Mouse (Mus musculus) kidney, adult 9 months (tissue): ENCODE results near the gene Cadps.
A peak's percentile ranks its signal among the peaks of the same experiment; 100 is the strongest.
"Not testable (repeated sequence)": the region's sequence is repeated elsewhere in the genome, so short reads cannot be mapped to it uniquely, and the experiment has no call there.

Source experiments
- DNase-seq: peaks from one replicate; pipeline ENCODE4 v3.0.0; 2022

The Cadps gene

DNA sequence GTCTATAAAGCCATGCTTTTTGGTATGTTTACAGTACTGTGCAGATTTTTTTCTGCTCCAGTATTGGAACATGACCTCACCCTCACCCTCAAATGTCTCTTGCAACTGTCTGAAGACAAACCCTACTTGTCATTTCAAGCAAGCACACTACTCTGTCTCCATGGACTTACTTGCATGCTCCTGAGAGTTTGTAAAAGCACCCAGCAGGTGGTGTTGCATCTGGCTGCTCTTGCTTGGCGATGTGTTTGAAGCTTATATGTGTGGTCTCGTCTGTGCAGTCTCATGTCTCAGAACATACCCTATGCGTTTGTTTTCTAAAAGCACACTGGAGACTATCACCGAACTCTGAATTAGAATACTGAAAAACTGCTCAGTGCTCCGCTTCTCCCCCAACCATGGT is 241.2 kb downstream of the Cadps start:
- no peak for DNase-seq

DNA sequence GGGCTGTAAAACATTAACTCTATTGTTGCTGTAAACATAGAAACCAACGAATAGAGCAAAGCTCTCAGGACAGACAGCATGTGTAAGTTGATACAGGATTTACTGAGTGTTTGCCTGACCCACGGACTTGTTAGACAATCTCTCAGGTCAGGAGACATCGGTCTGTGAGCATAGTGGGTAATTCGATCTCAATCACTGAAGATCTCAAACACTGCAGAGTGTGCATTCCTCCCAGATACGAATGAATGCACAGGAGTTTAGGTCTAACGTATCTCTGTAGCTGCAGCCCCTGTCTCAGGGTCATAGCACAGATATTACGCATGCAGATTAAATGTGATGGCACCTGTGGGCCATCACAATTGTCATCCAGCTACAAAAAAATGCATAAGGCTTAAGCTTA is 242.1 kb downstream of the Cadps start:
- DNase-seq: no peak

- no peak for DNase-seq
Measured at GRCm38 (mm10) chr14:12578156-12578555, 244.7 kb downstream of the Cadps start.

DNA sequence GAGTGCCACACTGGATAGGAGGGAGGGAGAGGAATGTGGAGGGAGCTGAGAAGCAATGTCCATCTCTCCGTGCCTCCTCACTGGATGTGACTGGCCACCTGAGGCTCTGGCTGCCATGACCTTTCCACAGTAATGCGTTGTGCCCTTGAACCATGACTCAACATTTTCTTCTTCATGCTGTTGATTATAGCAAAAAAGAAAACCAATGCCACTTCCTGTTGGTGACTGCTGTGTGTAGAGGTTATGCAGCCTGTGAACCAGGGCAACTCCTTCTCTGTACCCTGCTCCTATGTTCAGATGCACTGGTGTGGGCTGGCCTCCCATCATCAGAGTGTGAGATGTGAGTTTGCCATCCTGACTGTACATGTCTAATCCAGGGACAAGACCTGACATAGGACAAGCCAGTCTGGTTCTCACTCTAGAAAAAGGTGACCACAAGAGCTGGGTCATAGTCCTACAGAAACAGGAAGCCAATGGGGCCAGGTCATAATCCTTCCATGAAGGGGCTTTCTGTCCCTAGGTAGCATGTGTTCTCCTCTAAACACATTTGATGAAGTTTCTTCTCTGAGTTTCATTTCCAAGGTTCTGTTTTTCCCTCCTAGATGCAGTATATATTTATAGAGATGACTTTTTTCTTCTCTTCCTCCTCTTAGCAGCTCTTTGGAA is 245.3 kb downstream of the Cadps start:
- DNase-seq: no peak

DNA sequence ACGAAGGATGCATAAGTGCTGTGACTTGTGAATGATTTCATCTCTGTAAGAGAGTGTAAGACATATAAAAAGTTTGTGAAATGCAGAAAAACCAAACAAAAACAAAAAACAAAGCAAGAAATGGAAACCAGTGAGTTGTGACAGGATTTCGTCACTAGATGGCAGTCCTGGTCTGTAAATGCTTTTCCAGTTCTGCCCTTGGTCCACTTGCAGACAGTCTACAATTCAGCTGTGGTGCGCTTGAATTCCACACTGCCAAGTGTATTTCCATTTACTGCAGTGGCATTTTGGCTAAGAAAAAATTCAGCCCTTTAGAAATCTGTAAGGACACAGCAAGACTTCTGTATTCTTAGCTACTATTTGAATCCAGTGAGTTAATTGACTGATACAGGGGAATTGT is 247.8 kb downstream of the Cadps start:
- peak; percentile 35 for DNase-seq

GRCm38 (mm10) chr14:12574336-12574735 is 248.5 kb downstream of the Cadps start:
- no peak for DNase-seq

DNA sequence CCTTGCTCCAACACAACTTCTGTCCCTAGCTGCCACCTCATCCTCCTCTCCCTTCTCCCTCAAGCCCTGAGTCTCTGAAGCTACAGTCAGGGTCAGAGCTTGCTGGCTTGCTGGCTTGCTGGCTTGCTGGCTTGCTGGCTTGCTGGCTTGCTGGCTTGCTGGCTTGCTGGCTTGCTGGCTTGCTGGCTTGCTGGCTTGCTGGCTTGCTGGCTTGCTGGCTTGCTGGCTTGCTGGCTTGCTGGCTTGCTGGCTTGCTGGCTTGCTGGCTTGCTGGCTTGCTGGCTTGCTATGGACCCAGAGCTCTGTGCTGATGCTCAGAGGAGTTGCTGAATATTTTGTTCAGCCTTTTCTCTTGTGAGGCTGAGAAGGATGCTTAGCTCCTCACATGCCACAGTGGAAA is 261.1 kb downstream of the Cadps start:
- DNase-seq: not testable (repeated sequence)

DNA sequence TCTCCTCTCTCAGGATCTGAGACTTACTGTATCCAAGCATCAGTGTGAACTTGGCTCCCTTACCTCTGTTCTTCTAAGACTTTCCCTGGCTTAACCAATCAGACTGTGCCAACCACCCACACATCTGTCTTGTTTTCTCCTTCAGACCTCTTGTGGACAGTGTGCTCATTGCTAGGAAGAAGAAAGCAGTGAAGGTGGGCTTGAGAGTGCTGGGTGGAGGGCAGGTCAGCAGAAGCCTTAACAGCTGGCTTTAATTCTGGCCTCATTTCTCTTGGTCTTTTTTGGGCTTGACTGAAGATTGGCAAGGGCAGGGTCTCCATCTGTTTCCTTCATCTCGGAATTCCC is 262.7 kb downstream of the Cadps start:
- no peak for DNase-seq

DNA sequence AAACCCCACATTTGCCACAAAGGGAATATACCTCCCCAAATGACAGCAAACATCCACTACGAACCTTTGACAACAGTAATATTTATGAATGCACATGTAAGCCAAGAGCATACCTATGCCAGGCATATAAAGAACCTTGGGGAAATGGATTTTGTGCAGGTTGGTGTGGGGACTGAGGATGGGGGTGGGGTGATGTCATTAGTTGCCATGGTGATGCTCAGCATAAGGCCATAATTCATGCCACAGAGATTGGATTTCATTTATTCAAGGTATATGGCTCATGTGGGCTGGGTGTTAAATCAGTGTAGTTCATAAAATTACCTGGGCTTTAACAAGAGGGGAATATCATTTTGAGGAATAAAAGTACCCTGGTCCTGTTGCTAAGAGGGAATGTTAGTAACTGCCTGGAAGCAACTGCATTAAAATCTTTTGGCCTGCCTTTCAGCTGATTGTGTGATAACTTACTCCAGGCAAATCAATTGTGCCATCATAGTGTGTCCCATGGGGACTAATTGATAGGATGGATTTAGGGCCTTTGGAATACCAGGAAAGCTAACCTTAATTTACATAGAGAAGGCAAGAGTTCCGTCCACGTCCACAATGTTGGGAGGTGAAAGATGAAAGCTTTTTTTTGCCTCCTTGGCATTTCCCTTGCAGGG is 263.2 kb downstream of the Cadps start:
- no peak for DNase-seq

- no peak for DNase-seq
Measured at GRCm38 (mm10) chr14:12558920-12559573, 263.8 kb downstream of the Cadps start.

- DNase-seq: no peak
Measured at GRCm38 (mm10) chr14:12554486-12554885, 268.4 kb downstream of the Cadps start.

DNA sequence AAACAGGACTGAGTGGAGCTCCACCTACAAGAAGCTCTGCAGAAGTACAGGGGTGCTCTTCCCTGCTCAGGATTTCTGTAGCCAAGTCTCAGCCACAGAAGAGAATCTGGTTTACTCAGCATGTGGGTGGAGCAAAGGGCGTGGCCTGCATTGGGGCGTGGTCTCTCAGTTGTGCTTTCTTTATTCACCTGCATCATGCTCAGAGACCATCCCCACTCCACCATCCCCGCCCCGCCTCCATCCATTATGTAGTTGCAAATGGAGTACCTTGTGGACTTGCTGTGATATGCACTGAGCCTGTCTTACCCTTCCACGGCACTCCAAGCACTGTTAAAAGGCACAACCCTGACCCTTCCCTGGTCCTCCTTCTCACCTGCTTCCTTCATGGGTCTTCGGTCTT is 271.5 kb downstream of the Cadps start:
- DNase-seq: no peak

DNA sequence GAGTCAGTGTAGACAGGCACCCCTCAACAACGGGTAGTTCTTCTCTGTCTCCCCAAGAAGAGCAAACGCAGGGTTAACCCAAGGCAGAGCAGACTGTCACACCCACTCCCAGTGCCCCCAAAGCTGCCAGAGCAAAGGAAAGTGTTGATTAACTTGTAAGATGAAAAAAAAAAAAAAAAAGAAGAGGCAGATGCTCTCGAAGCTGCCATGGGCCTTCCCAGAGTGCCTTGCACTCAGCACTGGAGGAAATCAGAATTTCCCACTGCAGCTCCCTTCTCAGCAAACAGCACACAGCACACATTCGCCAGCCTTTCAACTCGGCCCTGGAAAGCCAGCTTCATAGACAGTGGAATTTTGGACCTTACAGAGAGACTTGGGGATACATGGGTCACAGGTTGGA is 271.9 kb downstream of the Cadps start:
- DNase-seq: no peak

DNA sequence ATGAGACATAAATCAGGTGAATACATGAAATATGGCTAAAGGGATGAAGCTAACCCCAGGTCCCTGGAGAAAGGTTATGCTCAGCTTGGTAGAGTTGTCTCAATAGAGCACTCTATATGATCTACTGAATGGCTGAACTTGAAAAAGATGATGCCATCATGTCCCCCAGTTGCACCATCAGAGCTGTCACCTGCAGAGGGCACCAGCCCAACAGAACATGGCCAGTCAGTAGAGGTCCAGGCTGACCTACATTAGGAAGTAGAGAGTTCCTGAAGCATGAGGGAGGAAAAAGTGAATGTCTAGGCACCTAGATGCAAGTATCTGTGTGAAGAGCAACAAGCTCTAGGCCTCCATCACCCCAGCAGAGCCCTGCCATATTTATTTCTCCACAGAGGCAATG is 273.6 kb downstream of the Cadps start:
- DNase-seq: no peak

DNA sequence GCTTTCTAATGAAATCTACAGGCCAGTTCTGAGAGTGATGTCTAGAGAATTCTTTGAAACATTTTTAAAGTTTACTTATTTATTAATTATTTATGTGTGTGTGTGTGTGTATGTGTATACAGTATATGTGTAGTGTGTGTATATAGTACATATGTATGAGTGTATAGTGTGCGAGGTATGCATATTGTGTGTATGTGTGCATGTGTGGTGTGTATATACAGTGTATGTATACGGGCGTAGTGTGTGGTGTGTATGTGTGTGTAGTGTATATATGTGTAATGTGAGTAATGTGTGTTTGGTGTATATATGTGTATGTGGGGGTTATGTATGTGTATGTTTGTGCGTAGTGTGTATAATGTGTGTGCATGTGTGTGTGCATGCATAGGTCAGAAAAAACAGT is 275.4 kb downstream of the Cadps start:
- no peak for DNase-seq

DNA sequence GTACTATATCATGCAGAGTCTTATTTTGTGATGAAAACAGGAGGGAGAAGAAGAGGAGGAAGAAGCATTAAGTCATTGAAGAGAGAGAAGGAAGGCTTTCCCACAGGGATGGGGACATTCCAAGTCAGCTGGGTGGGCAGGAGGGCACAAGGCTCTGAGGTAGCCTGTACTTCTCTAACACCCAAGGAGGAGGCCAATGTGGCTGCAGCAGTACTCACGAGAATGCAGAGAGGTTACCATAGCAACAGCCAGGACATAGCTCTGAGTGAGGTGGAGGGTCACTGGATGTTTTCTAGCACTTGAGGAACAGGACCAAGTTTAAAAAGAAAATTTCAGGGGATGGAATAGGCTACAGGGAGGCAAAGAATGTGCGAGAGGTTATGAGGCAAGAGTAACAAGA is 281.1 kb downstream of the Cadps start:
- DNase-seq: no peak

DNA sequence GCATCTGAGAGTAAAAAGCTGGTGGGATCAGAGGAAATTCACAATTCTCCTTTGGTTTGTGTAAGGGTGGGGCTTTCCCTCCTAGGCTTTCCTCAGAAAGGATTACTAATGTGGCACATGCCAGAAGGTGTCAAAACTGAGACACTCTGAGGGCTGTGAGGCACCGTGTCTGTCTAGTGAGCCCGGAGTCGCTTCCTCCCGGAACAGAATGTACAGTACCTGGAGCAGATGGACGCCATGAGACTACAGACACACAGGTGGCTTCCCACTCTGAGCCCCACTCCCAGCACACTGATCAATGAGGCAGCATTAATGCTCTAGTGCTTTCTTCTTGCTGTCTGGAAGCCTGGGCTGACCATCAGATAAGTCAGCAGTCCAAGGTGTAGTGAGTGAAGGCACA is 283.8 kb downstream of the Cadps start:
- DNase-seq: no peak

GRCm38 (mm10) chr14:12531101-12531500 is 291.8 kb downstream of the Cadps start:
- peak; percentile 20 for DNase-seq

DNA sequence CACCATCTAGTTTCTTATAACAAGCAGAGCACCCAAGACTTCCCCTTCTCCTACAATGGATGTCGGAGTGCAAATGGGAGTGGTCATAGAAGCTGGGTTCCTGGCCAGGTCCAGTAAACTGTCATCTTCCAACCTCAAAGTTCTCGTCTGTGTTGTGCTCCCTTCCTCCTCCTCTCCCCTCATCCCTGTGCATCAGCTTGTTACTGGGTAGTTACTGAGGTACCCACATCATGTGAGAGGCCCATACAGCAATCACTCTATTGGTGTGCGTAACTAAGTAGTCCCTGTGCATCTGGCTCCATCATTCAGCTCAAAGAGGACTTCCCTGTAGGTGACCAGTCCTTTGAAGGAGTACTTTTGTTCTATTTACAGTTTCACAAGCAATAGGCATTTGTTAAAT is 292.3 kb downstream of the Cadps start:
- no peak for DNase-seq

DNA sequence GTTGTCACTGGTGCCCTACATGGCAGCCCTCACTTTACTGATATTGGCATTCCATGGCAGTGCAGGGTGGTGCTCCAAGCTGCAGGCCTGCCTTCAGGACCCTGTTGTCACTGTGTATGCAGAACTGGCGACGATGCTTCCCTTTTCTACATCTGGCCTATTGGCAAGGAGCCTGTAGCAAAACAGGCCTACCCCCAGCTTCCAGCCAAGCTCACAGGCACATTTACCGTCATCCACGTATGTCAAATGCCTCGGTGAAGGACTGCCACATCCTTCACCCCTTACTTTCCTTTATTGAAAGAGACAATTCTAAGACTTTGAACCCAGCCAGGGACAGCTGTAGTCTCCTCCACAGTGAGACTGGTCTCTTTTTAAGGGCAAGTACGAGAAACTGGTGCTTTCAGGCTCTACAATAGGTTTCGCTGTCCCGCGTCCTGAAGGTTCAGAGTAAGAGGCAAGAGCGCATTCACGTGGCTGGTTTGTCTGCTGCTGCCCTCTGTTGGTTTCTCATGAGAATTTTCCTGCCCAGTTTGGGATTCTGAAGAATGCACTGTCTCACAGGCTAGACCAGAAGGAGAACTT is 292.8 kb downstream of the Cadps start:
- peak; percentile 40 for DNase-seq

DNA sequence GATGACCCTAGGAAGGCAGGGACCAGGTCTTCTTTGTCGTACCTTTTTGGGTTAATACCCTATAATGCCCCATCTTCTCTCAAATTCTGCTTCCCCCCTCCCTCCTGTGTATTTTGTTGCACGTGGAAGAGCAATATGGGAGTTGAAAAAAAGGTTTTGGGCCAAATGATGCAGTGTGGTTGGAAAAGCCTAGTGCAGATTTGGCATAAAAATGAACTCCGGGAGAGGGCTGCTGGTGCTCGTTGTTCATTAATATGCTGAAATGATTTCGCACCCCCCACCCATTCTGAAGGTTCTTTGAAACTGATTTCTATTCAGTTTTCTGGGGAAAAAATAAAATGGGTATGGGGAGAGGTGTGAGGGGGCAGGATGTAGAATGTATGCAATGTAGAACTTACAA is 295.6 kb downstream of the Cadps start:
- DNase-seq: no peak

DNA sequence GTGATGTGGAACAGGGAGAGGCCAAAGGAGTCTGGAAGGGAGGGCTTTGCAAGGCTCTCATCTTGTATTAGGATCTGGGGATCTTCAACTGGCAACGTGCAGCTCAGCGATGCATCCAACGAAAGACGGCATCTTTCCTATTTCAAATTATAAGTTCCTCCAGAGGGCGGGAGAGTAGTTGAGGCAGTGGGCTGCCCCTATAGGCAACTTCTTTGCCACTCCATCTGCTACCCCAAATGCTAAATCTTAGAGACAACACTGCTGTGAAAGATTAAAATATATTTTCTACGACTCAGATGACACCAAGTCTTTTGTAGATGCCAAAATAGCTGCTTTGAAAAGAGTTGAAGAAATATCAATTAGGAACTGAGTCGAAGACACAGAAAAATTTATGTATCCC is 315.9 kb downstream of the Cadps start:
- no peak for DNase-seq

DNA sequence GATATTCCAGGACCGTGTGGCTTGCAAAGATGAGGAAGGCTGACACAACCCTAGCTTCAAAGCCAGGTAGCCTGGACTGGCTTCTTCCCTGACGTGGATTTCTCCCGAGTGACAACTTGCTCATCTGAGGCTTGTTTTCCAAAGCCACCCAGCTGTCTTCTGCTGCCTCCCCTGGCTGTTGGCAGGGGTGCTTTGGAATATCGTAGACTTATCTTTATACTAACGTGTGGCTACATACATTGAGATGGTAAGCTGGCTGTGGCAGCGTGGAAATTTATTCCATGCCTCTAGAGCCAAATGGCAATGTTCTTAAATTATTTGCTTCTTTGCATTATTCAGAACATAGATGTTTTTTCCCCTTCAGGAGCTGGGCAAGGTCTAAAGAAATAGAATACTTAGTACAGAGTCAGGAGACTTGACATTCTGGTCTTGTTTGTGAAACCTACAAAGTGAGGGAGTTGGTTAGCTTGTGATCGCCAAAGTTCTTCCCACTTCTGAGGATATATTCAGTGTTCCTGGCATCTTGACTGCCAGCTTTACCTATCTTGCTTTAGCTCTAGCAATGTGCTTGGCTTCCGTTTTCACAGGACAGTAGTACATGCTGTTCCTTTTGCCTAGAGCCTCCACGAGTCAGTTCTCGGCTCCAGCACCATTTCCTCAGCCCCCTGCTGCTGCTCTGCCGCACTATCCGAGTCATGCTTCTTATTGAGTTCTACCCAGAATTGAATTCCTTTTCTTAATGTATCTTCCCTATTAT is 318.5 kb downstream of the Cadps start:
- DNase-seq: no peak

GRCm38 (mm10) chr14:12462206-12462605 is 360.7 kb downstream of the Cadps start:
- DNase-seq: no peak
